Mouse (Mus musculus): ENCODE results near the gene Gm4756. TPM values are rescaled to one million over a fixed set of nuclear protein-coding genes. Genes with fewer than 3 reads are reported as not detected.

Gm4756 gene
- not detected in 2 replicates for polyA plus RNA-seq (2012; ENCODE audit: low replicate concordance)

GRCm38 (mm10) chr12:72649611-72650330, at the start of gene Gm4756:
Gm4756 (minus strand) TSS chr12:72649661.

GRCm38 (mm10) chr12:72664735-72665337, 15.4 kb upstream of the Gm4756 start, which contains the start of gene Dhrs7:
Dhrs7 (minus strand) TSS chr12:72664909.

GRCm38 (mm10) chr12:72536021-72536597, 113.4 kb downstream of the Gm4756 start, which contains the start of gene Pcnx4:
Pcnx4 (plus strand) TSS chr12:72536383.

Other genes starting within 250 kb of the Gm4756 start
- gene Rtn1, start 240.6 kb downstream of the Gm4756 start, polyA plus RNA-seq (2012; ENCODE audit: low replicate concordance): 0.49 and 1.2 TPM in 2 replicates
- not detected in 2 replicates for gene Lrrc9, start 207.8 kb downstream of the Gm4756 start, polyA plus RNA-seq (2012; ENCODE audit: low replicate concordance)
- 0.44 and 1.2 TPM in 2 replicates for gene Pcnx4, start 113.3 kb downstream of the Gm4756 start, polyA plus RNA-seq (2012; ENCODE audit: low replicate concordance)
- gene Dhrs7, start 15.2 kb upstream of the Gm4756 start, polyA plus RNA-seq (2012; ENCODE audit: low replicate concordance): 1.3 TPM in 1 of 2 replicates, not detected in the other
- 20.5 and 21.9 TPM in 2 replicates for gene Ppm1a, start 107.8 kb upstream of the Gm4756 start, polyA plus RNA-seq (2012; ENCODE audit: low replicate concordance)